Mouse (Mus musculus) CD8-positive naive resting alpha-beta T cell, adult 2 months (primary cell): ENCODE measurements around the gene Capn7.
A peak's percentile ranks its signal among the peaks of the same experiment; 100 is the strongest.

Source experiments
- DNase-seq, 2 experiments: peaks; one replicate each; pipeline ENCODE4 v3.0.0; 2022; ENCODE audit warnings: low read depth in 2 of 2, low spot score in 2 of 2

Capn7 gene

DNA sequence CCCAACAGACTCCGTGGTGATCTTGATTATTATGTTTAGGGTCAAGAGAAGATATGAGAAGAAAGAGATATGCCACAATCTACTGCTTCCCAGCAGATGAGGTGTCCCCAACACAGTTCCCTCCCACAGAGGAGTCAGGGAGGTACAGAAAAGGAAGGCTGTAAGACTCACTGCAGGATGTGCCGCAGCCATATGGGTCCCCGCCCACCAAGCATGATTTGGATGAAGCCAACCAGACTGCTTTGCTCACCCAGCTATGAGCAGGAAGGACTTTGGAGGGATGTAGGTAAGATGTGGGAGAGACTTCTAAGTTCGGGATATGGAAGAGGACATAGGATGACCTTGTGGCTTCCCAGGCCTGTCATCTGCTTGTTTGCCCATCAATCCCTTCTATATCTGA is 74.3 kb downstream of the Capn7 start:
- no peak for DNase-seq

DNA sequence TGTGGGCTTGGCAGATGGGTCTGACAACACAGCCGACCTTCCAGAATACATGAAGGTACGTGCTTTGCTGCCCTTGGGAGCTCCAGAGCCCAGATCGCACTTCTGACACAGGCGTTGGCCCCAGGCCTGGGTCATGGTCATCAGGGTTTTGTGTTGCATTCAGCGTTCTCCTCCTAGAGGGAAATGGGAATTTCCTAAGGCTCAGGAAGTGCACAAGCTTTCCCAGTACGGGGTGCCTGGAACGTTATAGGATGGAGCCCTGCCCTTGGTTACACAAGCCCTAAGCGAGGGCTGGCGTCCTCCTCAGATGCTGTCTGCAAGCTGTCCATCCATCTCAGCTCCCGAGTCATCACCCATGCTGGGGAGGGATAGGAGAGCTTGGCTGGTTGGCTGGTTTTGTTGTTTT is 76.2 kb downstream of the Capn7 start:
- no peak for DNase-seq

GRCm38 (mm10) chr14:31413475-31414086 is 77.1 kb downstream of the Capn7 start:
- no peak for DNase-seq

- peak in 1 of 2 experiments; percentile 27 for DNase-seq
These were observed 78.0 kb downstream of the Capn7 start for GRCm38 (mm10) chr14:31414235-31414966.

DNA sequence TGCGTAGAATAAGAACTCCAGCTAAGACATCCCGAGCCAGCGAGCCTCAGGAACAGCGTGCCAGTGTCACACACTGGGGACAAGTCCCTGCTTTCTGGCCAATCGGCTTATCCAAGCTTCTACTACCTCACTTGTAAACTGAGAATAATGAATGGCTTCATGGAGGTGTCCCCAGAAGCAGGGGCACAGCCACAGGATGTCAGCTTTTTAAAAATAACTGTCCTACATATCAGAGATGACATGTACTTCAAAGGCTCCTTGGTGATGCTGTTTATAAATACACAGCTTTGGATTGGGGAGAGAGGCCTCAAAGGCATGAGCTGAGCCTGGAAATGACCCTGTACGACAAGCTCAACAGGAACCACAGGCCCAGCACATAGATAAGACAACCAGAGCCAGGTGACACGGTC is 78.5 kb downstream of the Capn7 start:
- no peak for DNase-seq

DNA sequence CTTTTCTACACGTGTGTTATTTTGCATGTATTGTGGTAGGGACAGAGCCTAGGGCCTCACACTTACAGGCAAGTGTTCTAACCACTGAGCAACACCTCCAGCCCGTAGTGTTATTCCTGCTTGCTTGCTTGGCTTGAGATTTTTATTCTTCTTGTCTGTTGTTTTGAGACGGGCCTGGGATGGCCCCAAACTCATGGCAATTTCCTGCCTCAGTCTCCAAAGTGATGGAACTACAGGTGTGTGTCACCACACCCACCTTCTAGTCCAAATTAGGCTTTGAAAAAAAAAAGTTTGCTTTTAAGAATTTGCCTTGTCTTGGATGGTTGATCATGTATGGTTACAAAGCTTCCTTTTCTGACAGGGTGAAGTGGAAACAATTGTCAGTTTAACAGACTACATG is 80.0 kb downstream of the Capn7 start:
- DNase-seq = no peak

DNA sequence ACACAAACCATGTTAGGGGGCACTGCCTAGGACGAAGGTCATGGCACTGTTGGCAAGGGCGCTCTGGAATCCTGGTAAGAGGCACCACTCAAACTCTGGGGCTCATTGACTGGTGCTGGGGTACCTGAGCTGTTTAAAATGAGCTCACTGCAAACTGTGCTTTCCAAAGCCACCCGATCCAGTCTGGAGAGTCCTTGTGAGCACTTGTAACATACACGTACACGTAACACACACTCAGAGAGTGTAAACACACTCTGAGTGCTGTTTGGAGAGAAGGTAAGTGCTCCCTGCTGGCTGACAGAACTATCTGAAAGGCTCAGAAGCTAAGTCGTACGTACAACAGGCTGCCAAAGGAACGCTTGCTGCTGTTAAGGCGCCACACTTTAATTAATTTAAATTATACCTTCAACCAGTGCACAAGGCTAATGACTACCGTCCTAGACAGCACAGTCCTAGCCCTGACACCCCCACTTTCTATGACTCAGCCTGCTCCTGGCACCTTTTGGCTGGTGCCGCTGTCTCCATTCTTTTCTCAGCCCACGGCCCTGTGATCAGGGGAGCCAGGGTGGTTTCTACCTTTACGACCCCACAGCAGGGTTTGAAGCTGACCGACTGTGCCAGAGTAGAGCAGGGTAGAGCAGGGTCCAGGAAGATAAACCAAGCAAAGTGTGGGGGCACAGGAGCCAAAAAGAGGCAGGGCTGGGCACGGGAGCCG is 80.6 kb downstream of the Capn7 start:
- no peak for DNase-seq

GRCm38 (mm10) chr14:31419279-31419678 is 82.8 kb downstream of the Capn7 start:
- no peak for DNase-seq

DNA sequence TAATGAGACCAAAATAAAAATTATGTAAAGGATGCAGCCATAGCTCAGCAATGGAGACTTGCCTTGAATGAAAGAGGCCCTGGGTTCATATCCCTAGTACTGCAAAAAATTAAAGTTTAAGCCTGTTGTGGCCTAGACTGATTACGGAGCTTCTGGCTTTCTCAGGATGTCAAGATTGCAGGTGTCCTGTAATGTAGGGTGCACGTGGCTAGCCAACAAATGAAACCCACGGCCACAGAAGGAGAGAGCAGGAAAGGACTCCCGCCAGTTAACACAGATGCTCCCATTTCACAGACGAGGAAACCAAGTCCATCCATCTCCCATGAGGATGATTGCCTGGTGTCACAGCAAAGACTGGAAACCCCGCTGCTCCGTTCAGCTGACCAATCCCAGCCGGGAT is 83.7 kb downstream of the Capn7 start:
- DNase-seq = no peak

DNA sequence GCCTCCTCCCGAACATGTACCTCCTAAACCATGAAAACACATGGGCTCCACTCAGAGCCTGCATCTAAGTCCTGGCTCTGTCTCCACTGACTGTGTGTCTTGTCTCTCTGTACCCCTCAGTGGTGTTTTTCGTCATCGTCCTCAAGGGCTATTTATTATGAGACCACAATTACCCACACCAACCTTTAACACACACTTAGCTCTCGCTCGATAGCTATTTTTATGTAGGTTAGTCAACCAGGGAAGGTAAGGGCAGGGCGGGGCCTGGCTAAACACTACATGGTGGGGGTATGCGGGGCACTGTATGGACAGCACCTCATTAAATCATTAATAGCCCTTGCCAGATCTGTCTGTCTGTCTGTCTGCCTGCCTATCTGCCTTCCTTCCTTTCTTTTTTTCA is 84.1 kb downstream of the Capn7 start:
- DNase-seq = no peak

DNA sequence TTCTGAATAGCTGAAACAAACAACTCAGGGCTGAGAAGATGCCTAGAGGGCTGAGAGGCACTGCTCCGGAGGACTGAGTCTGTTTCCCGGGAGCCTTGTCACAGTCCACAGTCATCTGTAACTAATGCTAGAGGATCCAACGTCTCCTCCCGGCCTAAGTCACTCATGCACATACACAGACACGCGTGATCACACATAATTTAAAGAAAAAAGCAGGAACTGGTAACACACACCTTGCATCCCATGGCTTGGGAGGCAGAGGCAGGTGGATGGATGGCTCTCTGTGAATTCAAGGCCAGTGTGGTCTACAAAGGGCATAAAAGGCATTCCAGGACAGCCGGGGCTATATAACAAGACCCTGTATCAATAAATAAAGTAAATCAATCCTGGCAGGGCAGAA is 84.5 kb downstream of the Capn7 start:
- DNase-seq = no peak
